Mouse (Mus musculus): Measurements from ENCODE around the gene Tmem8b. TPM values are rescaled to one million over a fixed set of nuclear protein-coding genes. Genes with fewer than 3 reads are reported as not detected.

Gene Tmem8b
- 5.6 and 6.6 TPM in 2 replicates for polyA plus RNA-seq (2016; fragmentation: Nextera tagmentation; extraction: Ambion mirVana)

DNA sequence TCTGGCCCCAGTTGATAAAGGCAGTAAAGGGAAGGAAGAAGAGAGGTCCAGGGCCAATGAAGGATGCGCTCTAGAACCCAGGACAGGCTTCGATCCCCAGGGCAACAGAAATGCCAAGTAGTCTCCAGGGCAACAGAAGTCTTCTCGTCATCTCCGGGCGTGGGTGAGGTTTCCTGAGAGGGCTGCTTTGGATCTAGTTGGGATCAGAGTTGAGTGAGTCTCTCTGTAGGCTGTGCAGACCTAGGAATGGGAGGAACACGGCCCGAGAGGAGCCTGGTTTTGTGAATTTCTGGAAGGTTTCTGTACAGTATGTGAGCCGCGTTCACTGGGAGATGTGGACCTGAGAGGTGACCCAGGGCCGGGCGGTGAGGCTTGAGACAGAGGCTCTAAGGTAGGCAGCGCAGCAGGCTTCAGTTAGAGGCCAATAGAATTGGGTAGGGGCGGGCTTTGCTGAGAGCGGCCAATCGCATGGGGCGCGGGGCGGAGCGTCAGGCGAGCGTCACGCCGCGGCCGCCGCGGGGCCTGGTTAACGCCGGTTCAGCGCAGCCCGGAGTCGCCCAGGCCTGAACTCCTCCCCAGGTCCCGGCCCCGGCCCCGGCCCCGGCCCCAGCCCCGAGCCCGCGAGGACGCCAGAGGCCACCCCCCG, at the start of gene Tmem8b, which contains the start of gene Fam221b:
Gene Tmem8b (plus strand): TSS at position 190 of the 646 bp plus-strand sequence.
Gene Fam221b (minus strand): TSS at position 364 of the 646 bp plus-strand sequence.
- peak within 1 kb of the TSS; percentile 73 for H3K27ac ChIP-seq
- H3K36me3 ChIP-seq = peaks cover 3% of the 10 kb centered on the region; the same call in 1 of the 2 replicates
- peak within 1 kb of the TSS; percentile 74 for H3K4me2 ChIP-seq
- WGBS = 4% methylated on average over 31 of the region's 41 CpGs
- H3K27me3 ChIP-seq = peaks cover 24% of the 10 kb centered on the region
- H3K4me1 ChIP-seq (replicated peaks) = peaks cover 23% of the 10 kb centered on the region
- H3K9ac ChIP-seq (replicated peaks) = peak within 1 kb of the TSS; percentile 87
- ATAC-seq (ENCODE audit: insufficient number of reproducible peaks, insufficient read depth, low FRiP score, low TSS enrichment, low read depth) = peak; percentile 90
- H3K9me3 ChIP-seq = no peaks in the 10 kb centered on the region
- peak within 1 kb of the TSS; percentile 75 for H3K4me3 ChIP-seq (replicated peaks)

- Histone ChIP-seq H3K4me1 (replicated peaks) (no peaks in the 10 kb centered on the region), H3K9ac (replicated peaks) (no peak overlapping the region), H3K27ac (no peak overlapping the region), H3K27me3 (peaks cover 3% of the 10 kb centered on the region; the same call in 1 of the 2 replicates), H3K36me3 (no peaks in the 10 kb centered on the region), H3K4me3 (replicated peaks) (no peak overlapping the region), H3K4me2 (no peak overlapping the region), H3K9me3 (peaks cover 13% of the 10 kb centered on the region)
- ATAC-seq (ENCODE audit: insufficient number of reproducible peaks, insufficient read depth, low FRiP score, low TSS enrichment, low read depth) = no peak
- WGBS = 72% methylated on average over 4 of the region's 4 CpGs
These were observed 48.5 kb upstream of the Tmem8b start for GRCm38 (mm10) chr4:43620146-43620778.

DNA sequence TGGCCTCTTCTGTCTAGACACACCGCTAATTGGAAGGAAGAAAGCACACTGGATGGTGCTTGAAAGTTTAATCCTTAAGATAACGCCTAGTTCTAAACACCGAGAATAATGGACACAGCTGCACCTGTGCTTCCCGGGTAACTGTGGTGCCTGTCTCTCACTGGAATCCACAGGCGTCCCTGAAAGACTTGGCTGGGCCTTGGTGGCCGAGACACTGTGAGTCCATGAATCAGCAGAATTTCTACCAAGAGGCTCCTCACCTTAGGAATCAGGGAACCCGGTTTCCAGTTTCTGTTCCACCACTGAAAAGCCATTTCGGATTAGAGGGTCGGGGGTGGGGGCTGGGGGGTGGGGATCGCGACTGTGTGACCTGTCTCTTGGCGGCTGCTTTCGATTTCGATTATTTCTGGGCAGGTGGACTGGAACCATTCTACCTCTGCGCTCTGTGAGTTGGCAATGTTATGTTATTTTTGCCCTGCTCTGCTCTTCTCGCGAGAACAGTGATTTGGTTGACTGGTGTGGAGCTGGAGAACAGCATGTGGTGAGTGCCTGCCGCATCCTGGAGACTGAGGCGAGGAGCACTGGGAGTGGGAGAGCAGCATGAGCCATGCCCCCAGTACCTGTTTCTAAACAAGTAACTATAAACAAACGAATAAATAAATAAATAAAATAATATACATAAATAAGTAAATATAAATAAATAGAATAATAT, 39.5 kb upstream of the Tmem8b start:
- Histone ChIP-seq H3K27ac (no peak overlapping the region), H3K4me3 (replicated peaks) (no peak overlapping the region), H3K9me3 (peaks cover 12% of the 10 kb centered on the region), H3K36me3 (no peaks in the 10 kb centered on the region), H3K4me1 (replicated peaks) (peaks cover 35% of the 10 kb centered on the region), H3K4me2 (no peak overlapping the region), H3K27me3 (peaks cover 19% of the 10 kb centered on the region), H3K9ac (replicated peaks) (no peak overlapping the region)
- ATAC-seq (ENCODE audit: insufficient number of reproducible peaks, insufficient read depth, low FRiP score, low TSS enrichment, low read depth) = no peak
- WGBS = 41% methylated on average over 20 of the region's 20 CpGs

DNA sequence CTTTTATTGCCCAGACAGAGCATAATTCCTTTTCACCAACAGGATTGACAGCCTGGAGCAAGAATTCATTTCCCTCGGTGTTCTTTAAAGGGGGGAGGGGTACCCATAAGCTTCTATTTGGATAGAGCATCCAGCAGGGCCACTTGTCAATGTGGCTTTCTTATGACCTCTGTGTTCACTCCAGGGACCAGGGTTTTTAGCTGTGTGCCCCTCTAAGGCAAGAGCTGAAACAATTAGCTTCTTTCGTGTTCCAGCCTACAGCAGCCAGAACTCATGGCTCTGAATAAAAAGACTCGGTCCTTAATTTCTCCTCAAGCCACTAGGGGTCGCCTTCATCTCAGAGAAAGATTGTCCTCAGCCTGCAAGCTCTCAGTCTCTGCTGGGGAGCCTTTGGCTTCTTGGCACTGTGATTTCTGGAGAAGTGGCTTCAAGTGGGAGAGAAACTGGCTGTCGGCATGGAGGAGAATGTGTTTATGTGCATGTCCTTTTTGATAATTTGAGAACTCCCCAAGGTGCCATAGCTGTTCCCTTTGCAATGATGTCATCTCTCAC, 38.7 kb upstream of the Tmem8b start:
- peak; percentile 57 for ATAC-seq (ENCODE audit: insufficient number of reproducible peaks, insufficient read depth, low FRiP score, low TSS enrichment, low read depth)
- H3K27ac ChIP-seq = peak overlapping the region; percentile 72; the same call in 1 of the 2 replicates
- H3K9me3 ChIP-seq = peaks cover 5% of the 10 kb centered on the region
- H3K9ac ChIP-seq (replicated peaks) = no peak overlapping the region
- WGBS = 8% methylated on average over 5 of the region's 5 CpGs
- H3K4me2 ChIP-seq = 0 out of 2 replicates have a peak overlapping the region, but pooled peaks have one; percentile 88
- H3K4me3 ChIP-seq (replicated peaks) = no peak overlapping the region
- peaks cover 35% of the 10 kb centered on the region for H3K4me1 ChIP-seq (replicated peaks)
- no peaks in the 10 kb centered on the region for H3K36me3 ChIP-seq
- H3K27me3 ChIP-seq = peaks cover 19% of the 10 kb centered on the region

DNA sequence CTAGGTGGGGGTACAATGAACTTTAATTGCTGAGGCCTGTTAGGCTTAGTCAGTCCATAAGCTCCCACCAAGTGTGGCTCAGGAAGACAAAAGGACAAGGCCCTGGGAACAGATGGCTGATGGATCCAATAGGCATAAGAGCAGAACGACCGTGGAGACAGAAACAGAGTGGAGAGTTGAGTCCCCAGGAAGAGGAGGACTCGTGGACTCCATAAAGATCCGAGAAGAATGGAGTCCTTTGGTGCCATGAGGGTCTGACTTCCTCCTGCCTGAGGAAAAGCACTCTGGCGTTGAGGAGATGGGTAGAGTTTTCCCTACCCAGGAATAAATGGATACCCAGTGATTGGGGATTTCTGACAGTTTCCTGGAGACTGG, 38.1 kb upstream of the Tmem8b start:
- peak overlapping the region; percentile 72; the same call in 1 of the 2 replicates for H3K27ac ChIP-seq
- ATAC-seq (ENCODE audit: insufficient number of reproducible peaks, insufficient read depth, low FRiP score, low TSS enrichment, low read depth) = 0 out of 2 replicates have a peak, but pooled peaks have one; percentile 11
- peak overlapping the region; percentile 96 for H3K9ac ChIP-seq (replicated peaks)
- peak overlapping the region; percentile 88 for H3K4me2 ChIP-seq
- peaks cover 19% of the 10 kb centered on the region for H3K27me3 ChIP-seq
- no peaks in the 10 kb centered on the region for H3K36me3 ChIP-seq
- H3K9me3 ChIP-seq = no peaks in the 10 kb centered on the region
- H3K4me3 ChIP-seq (replicated peaks) = peak overlapping the region; percentile 74; the same call in 1 of the 2 replicates
- 23% methylated on average over 5 of the region's 5 CpGs for WGBS
- peaks cover 35% of the 10 kb centered on the region for H3K4me1 ChIP-seq (replicated peaks)

DNA sequence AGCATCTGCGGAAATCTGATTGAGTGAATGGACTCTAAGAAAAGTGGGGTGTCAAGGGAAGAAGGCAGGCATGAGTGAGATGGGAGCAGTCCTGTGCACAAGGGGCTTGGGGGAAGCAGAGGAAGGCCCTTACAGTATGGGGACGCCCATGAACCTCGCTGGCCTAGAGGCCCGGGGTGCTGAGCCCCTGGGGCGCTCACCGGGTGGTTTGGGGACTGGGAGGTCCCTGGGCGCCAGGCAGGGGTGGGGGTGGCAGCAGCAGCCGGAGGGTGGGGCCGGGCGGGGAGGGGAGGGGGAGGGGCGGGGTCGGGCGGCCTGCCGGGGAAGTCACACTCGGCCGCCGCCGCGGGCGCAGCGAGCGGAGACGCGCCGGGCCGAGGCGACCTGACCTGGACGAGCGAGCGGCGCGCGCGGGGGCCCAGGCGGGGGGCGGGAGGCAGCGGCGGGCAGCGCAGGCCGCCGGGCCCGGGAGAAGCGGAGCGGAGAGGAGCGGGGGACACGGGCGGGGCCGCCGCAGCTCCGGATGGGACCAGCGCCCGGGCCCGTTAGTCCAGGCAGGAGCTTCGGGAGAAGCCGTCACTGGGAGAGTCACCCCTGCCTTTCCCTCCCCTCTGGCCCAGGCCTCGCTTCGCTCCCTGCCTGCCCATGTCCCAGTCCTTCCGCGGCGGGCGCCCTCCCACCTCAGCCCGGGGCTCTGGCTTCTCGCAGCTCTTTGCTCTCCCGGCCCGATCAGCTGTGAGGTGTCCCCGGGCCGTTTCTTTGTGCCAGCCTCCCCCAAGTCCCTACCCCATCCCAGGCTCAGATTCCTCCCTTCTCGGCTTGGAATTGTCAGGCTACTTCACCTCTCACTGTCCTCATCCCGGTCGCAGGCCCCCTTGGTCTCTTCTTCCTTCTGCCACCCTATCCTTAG, 37.5 kb upstream of the Tmem8b start, which contains the start of gene Npr2:
Gene Npr2 (plus strand): TSS at position 890 of the 910 bp plus-strand sequence.
- Histone ChIP-seq H3K27ac (peak within 1 kb of the TSS; percentile 72), H3K4me1 (replicated peaks) (peaks cover 35% of the 10 kb centered on the region), H3K4me2 (peak within 1 kb of the TSS; percentile 88), H3K36me3 (no peaks in the 10 kb centered on the region), H3K9me3 (no peaks in the 10 kb centered on the region), H3K27me3 (peaks cover 19% of the 10 kb centered on the region), H3K9ac (replicated peaks) (peak within 1 kb of the TSS; percentile 96), H3K4me3 (replicated peaks) (peak within 1 kb of the TSS; percentile 74)
- peak; percentile 33 for ATAC-seq (ENCODE audit: insufficient number of reproducible peaks, insufficient read depth, low FRiP score, low TSS enrichment, low read depth)
- WGBS = 2% methylated on average over 61 of the region's 70 CpGs

- ATAC-seq (ENCODE audit: insufficient number of reproducible peaks, insufficient read depth, low FRiP score, low TSS enrichment, low read depth) = no peak
- no peak overlapping the region for H3K27ac ChIP-seq
- no peaks in the 10 kb centered on the region for H3K36me3 ChIP-seq
- H3K4me2 ChIP-seq = peak overlapping the region; percentile 88
- peak overlapping the region; percentile 96 for H3K9ac ChIP-seq (replicated peaks)
- peaks cover 19% of the 10 kb centered on the region for H3K27me3 ChIP-seq
- H3K9me3 ChIP-seq = no peaks in the 10 kb centered on the region
- peak overlapping the region; percentile 74 for H3K4me3 ChIP-seq (replicated peaks)
- H3K4me1 ChIP-seq (replicated peaks) = peaks cover 35% of the 10 kb centered on the region
- WGBS = 44% methylated on average over 42 of the region's 42 CpGs
These were observed 36.5 kb upstream of the Tmem8b start for GRCm38 (mm10) chr4:43631956-43632920.

- Histone ChIP-seq H3K27me3 (peaks cover 19% of the 10 kb centered on the region), H3K4me3 (replicated peaks) (no peak overlapping the region), H3K4me2 (peak overlapping the region; percentile 88), H3K9me3 (no peaks in the 10 kb centered on the region), H3K27ac (no peak overlapping the region), H3K36me3 (no peaks in the 10 kb centered on the region), H3K4me1 (replicated peaks) (peaks cover 35% of the 10 kb centered on the region), H3K9ac (replicated peaks) (no peak overlapping the region)
- WGBS = 73% methylated on average over 8 of the region's 8 CpGs
- no peak for ATAC-seq (ENCODE audit: insufficient number of reproducible peaks, insufficient read depth, low FRiP score, low TSS enrichment, low read depth)
These were observed 35.5 kb upstream of the Tmem8b start for GRCm38 (mm10) chr4:43633296-43633695.

- Histone ChIP-seq H3K27me3 (peaks cover 19% of the 10 kb centered on the region), H3K4me2 (peak overlapping the region; percentile 88; the same call in 1 of the 2 replicates), H3K36me3 (no peaks in the 10 kb centered on the region), H3K4me3 (replicated peaks) (no peak overlapping the region), H3K9me3 (no peaks in the 10 kb centered on the region), H3K27ac (no peak overlapping the region), H3K4me1 (replicated peaks) (peaks cover 35% of the 10 kb centered on the region), H3K9ac (replicated peaks) (no peak overlapping the region)
- 93% methylated on average over 2 of the region's 2 CpGs for WGBS
- no peak for ATAC-seq (ENCODE audit: insufficient number of reproducible peaks, insufficient read depth, low FRiP score, low TSS enrichment, low read depth)
These were observed 35.0 kb upstream of the Tmem8b start for GRCm38 (mm10) chr4:43633736-43634135.

Measured in limb, embryonic 12.5 days (tissue).